Mouse (Mus musculus) limb, embryonic 14.5 days (tissue): ENCODE data around the gene Pck1. TPM values are rescaled to one million over a fixed set of nuclear protein-coding genes. Genes with fewer than 3 reads are reported as not detected.
A peak's percentile ranks its signal among the peaks of the same experiment; 100 is the strongest.

Source experiments
- ATAC-seq: fragments of 200-750 bp; cut with Nextera tagmentation; 2 replicates; pipeline ENCODE4 v1.8.0; 2017; ENCODE audit warnings: low read depth, moderate number of reproducible peaks, moderate TSS enrichment; ENCODE audit not compliant: low FRiP score
- DNase-seq: peaks from one replicate; pipeline ENCODE4 v3.0.0-alpha.2; 2015; ENCODE audit warnings: low spot score
- H3K27ac ChIP-seq: fragments of 300-500 bp; sonication (generic); replicated peaks from 2 replicates; pipeline ENCODE4 v1.5.1; 2014; ENCODE audit warnings: low read depth, mild to moderate bottlenecking, low read length, moderate library complexity, mixed read lengths
- H3K27me3 ChIP-seq: fragments of 300-500 bp; sonication (generic); 2 replicates; pipeline ENCODE4 v1.6.1; 2014; ENCODE audit warnings: low read length, mixed read lengths; ENCODE audit not compliant: control insufficient read depth, insufficient read depth
- H3K36me3 ChIP-seq: fragments of 300-500 bp; sonication (generic); 2 replicates; pipeline ENCODE4 v1.6.1; 2014; ENCODE audit warnings: mild to moderate bottlenecking, low read length, moderate library complexity, mixed read lengths; ENCODE audit not compliant: control insufficient read depth, insufficient read depth
- H3K4me1 ChIP-seq: fragments of 300-500 bp; sonication (generic); 2 replicates; pipeline ENCODE4 v1.6.1; 2014; ENCODE audit warnings: antibody characterized with exemption, low read length, mixed read lengths; ENCODE audit not compliant: control insufficient read depth, insufficient read depth
- H3K4me2 ChIP-seq: fragments of 300-500 bp; sonication (generic); replicated peaks from 2 replicates; pipeline ENCODE4 v1.6.1; 2014; ENCODE audit warnings: low read depth, mild to moderate bottlenecking, low read length, moderate library complexity; ENCODE audit not compliant: severe bottlenecking
- H3K4me3 ChIP-seq: fragments of 300-500 bp; sonication (generic); replicated peaks from 2 replicates; pipeline ENCODE4 v1.5.1; 2014; ENCODE audit warnings: low read length
- H3K9ac ChIP-seq: fragments of 300-500 bp; sonication (generic); 2 replicates; pipeline ENCODE4 v1.6.1; 2014; ENCODE audit warnings: mild to moderate bottlenecking, low read depth, low read length, moderate library complexity; ENCODE audit not compliant: severe bottlenecking
- H3K9me3 ChIP-seq: fragments of 300-500 bp; sonication (generic); 2 replicates; pipeline ENCODE4 v1.6.1; 2016; ENCODE audit warnings: low read length; ENCODE audit not compliant: control insufficient read depth
- POLR2A ChIP-seq: fragments of 200-500 bp; IDR thresholded peaks from 2 replicates; pipeline ENCODE4 v1.8.0; 2012; ENCODE audit warnings: inconsistent platforms, mild to moderate bottlenecking, moderate library complexity, borderline replicate concordance; ENCODE audit not compliant: insufficient read depth, insufficient read length; ENCODE audit errors: extremely low read depth
- WGBS: fragments of 180-500 bp; shearing (Covaris S2); extraction: QIAGEN DNeasy Blood & Tissue Kit; methylation state at CpG from one replicate; pipeline ENCODE4 v1.1.7; 2014; 5-methylcytosine and 5-hydroxymethylcytosine counted together
- polyA plus RNA-seq, 2 experiments: library from polyadenylated mRNA; depleted of rRNA in 1 of 2; stranded (reverse) in 1 of 2; unstranded in 1 of 2; fragments of >200 nt; fragmentation: Nextera tagmentation in 1 of 2; extraction: Ambion mirVana in 1 of 2; gene quantifications; 2 replicates each; pipeline versions ENCODE4 v1.2.1 to v1.2.3; 2012 to 2014

Gene Pck1
- polyA plus RNA-seq, 2 experiments = 0.03 TPM; not detected in 1

DNA sequence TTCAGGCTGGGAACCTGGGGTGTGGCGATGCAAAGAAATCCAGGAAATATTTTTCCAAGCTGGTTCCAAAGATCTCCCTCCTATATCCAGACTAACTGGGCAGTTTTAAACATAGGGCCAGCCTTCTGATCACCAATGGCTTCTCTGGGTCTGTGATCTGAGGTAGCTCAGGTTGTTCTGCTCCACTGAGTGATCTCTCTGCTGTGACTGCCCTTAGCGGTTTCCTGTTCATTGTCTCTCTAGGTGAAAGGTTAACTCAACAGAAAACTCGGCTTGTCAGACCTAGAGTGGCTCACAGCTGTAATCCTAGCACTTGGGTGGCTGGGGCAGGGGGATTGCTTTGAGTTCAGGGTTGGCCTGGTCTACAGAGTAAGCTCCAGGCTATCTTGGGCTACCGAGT lies 4.5 kb downstream of the Pck1 start:
- no peak for ATAC-seq
- Histone ChIP-seq H3K4me3 (no peak overlapping the region), H3K9me3 (no peaks in the 10 kb centered on the region), H3K4me2 (no peak overlapping the region), H3K36me3 (no peaks in the 10 kb centered on the region), H3K9ac (no peak overlapping the region), H3K4me1 (peaks cover 11% of the 10 kb centered on the region), H3K27me3 (no peaks in the 10 kb centered on the region), H3K27ac (no peak overlapping the region)
- DNase-seq = no peak
- no peak for TF ChIP-seq POLR2A
- WGBS = 62% methylated on average over 4 of the region's 4 CpGs

DNA sequence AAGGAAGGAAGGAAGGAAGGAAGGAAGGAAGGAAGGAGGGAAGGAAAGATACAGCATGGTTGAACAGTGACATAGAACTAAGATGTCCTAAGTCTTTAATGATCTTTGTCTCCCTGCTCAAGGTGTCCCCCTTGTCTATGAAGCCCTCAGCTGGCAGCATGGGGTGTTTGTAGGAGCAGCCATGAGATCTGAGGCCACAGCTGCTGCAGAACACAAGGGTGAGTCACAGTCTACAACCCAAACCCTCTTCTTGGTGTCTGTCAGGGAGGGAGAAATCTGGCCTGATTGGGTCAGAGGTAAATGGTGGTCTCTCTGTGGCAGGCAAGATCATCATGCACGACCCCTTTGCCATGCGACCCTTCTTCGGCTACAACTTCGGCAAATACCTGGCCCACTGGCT lies 5.0 kb downstream of the Pck1 start:
- H3K4me2 ChIP-seq = no peak overlapping the region
- 93% methylated on average over 4 of the region's 4 CpGs for WGBS
- ATAC-seq = no peak

DNA sequence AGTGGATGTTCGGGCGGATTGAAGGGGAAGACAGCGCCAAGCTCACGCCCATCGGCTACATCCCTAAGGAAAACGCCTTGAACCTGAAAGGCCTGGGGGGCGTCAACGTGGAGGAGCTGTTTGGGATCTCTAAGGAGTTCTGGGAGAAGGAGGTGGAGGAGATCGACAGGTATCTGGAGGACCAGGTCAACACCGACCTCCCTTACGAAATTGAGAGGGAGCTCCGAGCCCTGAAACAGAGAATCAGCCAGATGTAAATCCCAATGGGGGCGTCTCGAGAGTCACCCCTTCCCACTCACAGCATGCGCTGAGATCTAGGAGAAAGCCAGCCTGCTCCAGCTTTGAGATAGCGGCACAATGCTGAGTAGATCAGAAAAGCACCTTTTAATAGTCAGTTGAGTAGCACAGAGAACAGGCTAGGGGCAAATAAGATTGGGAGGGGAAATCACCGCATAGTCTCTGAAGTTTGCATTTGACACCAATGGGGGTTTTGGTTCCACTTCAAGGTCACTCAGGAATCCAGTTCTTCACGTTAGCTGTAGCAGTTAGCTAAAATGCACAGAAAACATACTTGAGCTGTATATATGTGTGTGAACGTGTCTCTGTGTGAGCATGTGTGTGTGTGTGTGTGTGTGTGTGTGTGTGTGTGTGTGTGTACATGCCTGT lies 5.7 kb downstream of the Pck1 start:
- Histone ChIP-seq H3K4me2 (no peak overlapping the region), H3K27me3 (no peaks in the 10 kb centered on the region), H3K9ac (no peak overlapping the region), H3K9me3 (no peaks in the 10 kb centered on the region), H3K36me3 (no peaks in the 10 kb centered on the region), H3K4me3 (no peak overlapping the region), H3K4me1 (peaks cover 11% of the 10 kb centered on the region), H3K27ac (no peak overlapping the region; the same call in 1 of the 2 replicates)
- DNase-seq (no peak), ATAC-seq (no peak)
- no peak for TF ChIP-seq POLR2A
- 82% methylated on average over 19 of the region's 19 CpGs for WGBS

More for the DNA sequence above, 5.0 kb downstream of the Pck1 start:
- Histone ChIP-seq H3K9ac (no peak overlapping the region), H3K9me3 (no peaks in the 10 kb centered on the region), H3K36me3 (no peaks in the 10 kb centered on the region), H3K27me3 (no peaks in the 10 kb centered on the region), H3K4me3 (no peak overlapping the region), H3K4me1 (peaks cover 11% of the 10 kb centered on the region), H3K27ac (no peak overlapping the region)
- no peak for DNase-seq
- TF ChIP-seq POLR2A = no peak

DNA sequence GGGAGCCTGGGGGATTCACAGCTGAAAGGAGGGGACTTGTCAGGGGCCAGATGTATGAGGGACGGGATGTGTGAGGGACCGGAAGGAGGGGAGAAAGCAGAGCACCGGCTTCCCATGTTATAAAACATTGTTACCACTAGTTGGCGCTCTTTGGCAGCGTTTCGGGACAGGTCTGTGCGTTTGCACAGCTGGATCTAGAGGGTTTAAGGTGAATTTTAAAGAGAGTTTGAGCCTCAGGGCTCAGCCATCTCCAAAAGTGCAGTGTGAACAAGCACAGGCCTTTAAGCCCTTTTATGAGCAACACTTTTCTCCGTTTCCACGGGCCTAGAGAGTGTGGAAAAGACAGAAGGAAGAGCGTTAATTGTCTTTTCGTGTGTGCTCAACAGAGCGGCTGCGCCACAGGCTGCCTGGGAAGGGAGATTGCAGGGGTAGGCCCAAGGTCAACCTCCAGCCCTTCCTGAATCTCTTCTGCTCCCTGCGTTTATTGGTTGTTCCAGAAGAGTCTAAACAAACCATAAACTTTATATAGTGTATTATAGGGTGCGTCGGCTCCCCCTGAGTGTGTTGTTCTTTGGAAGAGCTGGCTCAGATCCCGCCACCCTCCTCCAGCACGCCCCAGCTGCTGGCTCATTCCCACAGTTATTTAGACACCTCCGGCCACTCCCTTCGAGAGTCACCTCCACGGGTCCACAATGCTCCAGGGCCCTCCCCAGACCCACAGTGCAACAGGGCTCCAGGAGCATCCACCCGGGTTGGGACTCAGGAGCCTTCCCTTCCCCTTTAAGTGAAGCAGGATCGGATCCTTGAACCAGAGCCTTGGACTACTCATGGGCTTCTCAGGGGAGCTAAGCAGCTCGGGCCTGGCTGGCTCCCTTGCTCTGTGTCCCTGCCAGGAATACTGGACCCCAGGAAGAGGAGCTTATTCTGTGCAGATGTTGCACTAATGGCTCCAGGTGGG lies 6.8 kb downstream of the Pck1 start:
- peak; percentile 90 for ATAC-seq
- H3K36me3 ChIP-seq = no peaks in the 10 kb centered on the region
- no peak overlapping the region for H3K4me3 ChIP-seq
- no peak for TF ChIP-seq POLR2A
- 22% methylated on average over 24 of the region's 24 CpGs for WGBS
- H3K4me1 ChIP-seq = peaks cover 11% of the 10 kb centered on the region
- H3K27ac ChIP-seq = peak overlapping the region; percentile 72
- H3K9me3 ChIP-seq = no peaks in the 10 kb centered on the region
- H3K4me2 ChIP-seq = no peak overlapping the region; the same call in 1 of the 2 replicates
- no peak overlapping the region for H3K9ac ChIP-seq
- peak; percentile 90 for DNase-seq
- H3K27me3 ChIP-seq = no peaks in the 10 kb centered on the region

DNA sequence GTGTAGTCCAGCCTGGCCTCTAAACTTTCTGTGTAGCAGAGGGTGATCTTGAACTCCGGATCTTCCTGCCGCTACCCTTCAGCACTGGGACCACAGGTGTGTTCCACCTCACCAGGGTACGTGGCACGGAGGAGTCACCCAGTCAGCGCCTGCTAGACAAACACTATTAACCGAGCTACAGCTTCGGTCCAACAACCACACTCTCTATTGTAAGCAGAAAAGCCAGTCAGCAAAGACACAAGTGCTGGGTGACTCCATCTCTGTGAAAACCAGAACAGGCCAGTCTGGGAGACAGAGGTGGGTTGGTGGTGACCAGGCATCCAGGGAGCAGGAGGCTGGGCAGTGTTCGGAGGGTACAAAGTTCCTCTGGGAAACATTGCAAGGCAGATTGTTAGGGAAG lies 10.5 kb downstream of the Pck1 start:
- WGBS = 80% methylated on average over 8 of the region's 8 CpGs
- Histone ChIP-seq H3K4me3 (no peak overlapping the region), H3K36me3 (no peaks in the 10 kb centered on the region), H3K4me2 (no peak overlapping the region), H3K27me3 (no peaks in the 10 kb centered on the region), H3K27ac (no peak overlapping the region), H3K9me3 (no peaks in the 10 kb centered on the region), H3K9ac (no peak overlapping the region), H3K4me1 (peaks cover 13% of the 10 kb centered on the region)
- DNase-seq (no peak), ATAC-seq (no peak)
- TF ChIP-seq POLR2A = no peak
